Mouse (Mus musculus) lung, postnatal 14 days (tissue): ENCODE data around the gene AL732309.1.

ENCODE experiments used
- DNase-seq: peaks from one replicate; pipeline ENCODE4 v3.0.0; 2021

The AL732309.1 gene

DNA sequence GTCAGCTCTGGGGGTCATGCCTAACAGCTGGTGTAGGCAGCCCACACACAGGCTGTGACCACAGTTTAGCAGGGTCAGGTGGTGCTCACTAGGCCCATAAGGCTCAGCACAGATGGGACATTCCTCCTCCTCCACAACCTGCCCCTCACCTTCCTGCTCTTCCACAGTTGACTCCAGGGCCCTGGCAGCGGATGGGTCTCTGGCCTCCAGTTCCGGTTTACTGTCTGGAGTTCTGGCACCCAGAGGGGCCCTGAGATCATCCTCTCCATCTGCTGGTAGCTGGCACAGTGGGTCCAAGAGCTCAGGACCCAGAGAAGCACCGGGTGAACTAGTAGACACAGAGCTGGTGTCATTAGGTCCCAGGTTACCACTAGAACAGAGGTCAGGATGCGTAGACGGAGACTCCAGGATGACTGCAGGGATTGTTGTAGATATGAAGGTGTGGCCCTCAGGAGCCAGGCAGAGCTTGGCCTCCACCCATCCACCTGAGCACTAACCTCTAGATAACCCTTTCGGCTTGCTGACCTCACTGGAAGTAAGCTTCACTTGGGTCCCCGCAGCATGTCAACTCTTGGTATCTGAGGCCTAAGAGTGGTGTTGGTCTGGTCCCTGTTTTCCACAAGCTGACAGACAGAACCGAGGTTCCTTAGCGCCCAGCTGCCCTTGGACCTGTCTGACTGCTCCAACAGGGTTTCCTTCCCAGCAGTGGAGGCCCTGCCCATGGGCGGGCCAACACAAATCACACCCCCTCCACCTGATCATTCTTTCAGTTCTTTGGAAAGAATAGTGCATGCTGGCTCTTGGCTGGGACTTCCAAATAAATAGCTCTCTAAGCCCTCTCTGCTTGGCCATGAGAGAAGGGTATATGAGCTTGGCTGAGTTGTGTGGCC, at the start of gene AL732309.1:
AL732309.1 (minus strand) TSS at position 681 of the 890 bp plus-strand sequence.
- DNase-seq: no peak

DNA sequence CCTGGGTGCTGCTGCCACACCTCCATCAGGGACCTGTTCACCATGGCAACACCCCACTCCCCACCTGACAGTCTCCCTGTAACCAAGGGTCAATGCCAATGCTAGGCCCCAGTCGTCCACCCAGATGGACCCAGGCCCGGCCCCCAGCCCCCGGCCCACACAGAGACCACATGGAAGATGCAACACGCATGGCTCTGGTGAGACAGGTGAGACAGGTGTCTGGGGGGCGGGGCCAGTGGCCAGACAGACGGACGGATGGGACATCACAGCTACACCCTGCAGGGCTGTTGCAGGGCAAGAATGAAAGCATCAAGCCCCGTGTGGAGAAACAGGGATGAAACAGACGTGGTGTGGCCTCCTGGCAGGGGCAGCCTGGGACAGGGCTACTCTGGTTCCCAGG, 47.0 kb upstream of the AL732309.1 start:
- DNase-seq: no peak

- DNase-seq: peak; percentile 88
These were observed 46.2 kb upstream of the AL732309.1 start for GRCm38 (mm10) chr2:25292856-25293255.

DNA sequence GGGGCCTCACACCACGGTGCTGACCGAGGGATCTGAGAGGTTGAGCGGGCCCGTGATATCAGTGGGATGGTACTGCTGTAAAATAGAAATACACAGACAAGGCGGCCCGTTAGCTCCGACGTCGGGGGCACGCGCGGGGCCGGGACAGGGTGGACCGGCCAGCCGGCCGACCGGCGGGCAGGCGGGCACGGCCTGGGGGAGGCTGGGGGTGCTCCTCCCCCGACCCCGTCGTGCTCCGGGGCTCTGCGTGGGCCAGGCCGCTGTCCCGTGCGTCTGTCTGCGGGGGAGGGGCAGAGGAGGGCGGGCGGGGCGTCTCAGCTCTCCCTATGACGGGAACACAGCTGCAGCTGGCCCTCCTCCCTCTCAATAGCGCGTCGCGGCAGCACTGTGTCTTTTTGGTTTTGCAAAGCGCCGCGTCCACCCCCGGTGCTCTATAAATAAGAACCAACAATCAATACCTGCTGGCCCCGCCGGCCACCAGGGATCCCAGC, 45.4 kb upstream of the AL732309.1 start:
- DNase-seq: peak; percentile 44

- peak; percentile 15 for DNase-seq
These were observed 44.8 kb upstream of the AL732309.1 start for GRCm38 (mm10) chr2:25291184-25292053.

- peak; percentile 19 for DNase-seq
These were observed 44.1 kb upstream of the AL732309.1 start for GRCm38 (mm10) chr2:25290816-25291130.

- DNase-seq: peak; percentile 16
These were observed 43.6 kb upstream of the AL732309.1 start for GRCm38 (mm10) chr2:25290101-25290815.

GRCm38 (mm10) chr2:25289651-25290050, 43.0 kb upstream of the AL732309.1 start, which contains the start of gene Lrrc26:
Gene Lrrc26, plus strand, starts transcription at chr2:25289915.
- DNase-seq: peak; percentile 44

DNA sequence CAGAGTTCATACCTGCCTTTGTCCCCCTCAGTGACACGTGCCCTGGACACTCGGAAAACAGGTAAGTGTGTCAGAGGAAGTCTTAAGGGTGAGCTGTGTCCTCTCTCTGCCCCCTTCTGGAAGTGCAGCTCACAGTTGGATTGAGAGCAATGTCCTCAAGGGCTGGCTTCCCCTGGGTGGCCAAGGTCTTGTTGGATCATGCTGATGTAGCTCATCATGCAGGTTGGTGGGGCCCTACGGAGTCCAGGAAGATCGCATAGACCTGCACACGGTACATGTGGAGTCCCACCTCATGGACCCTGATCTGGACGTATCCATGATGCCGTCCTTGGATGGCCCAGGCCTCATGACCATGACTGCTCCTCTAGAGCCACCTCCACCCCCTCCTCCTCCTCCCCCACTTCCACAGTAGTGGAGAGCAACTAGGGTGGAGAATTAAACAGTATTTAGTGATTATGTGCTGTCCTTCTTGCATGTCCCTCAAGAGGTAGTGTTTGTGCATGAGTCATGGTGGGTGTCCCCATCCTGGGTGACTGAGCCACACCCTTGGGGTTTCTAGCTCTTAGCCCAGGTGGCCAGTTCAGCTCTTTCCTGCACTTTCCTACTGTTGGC, 42.2 kb upstream of the AL732309.1 start:
- DNase-seq: no peak

DNA sequence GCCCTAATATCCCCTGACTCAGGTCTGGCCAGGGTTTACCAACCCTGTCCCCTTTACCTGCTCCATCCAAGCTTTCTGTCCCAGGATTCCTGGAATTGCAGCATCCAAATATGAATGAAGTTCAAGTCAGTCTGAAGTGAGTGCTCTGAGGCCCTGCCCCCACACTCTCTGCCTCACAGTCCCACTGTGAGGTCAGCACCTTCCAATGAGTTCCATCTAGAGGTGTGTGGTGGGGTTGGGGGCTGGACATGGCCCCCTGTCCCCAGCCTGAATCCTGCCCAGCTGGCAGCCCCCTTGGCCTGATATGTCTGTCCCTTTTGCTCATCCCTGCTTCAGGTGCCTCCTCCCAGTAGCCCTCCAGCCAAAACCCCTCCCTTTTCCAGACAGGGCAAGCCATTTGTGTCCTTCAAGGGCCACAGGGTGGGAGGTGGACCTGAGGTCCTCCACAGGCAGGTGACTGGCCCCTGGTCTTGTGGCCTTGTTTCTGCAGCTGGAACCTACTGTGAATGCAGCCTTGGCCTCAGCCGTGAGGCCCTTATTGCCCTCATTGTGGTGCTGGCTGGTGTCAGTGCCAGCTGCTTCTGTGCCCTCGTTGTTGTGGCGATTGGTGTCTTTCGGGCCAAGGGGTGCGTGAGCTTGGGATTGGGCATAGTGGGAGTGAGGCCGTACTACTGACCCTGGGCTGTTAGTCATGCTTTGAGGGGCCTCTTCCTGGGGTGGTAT, 41.4 kb upstream of the AL732309.1 start, which contains the start of gene Tmem210:
Tmem210 (plus strand) TSS at position 219 of the 723 bp plus-strand sequence.
- no peak for DNase-seq

- DNase-seq: peak; percentile 58
These were observed 40.4 kb upstream of the AL732309.1 start for GRCm38 (mm10) chr2:25286837-25287636.

DNA sequence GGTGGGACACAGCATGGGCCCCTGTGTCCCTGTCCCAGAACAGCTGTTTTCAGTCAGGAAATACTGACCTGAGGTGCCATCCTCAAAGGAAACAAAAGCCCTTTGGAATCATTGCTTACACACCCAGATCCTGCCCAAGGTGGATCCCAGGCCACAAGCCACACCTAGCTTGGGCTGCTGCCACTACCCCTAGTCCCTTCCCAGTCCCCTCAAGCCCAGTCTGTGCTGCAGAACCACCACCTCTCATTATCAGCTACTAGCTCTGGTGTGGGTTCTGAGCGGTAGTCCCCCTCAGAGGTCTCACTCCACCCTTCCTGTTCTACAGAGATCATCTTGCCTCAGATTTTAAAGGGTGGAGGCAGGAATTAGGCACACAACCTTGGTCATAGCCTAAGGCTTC, 39.7 kb upstream of the AL732309.1 start:
- no peak for DNase-seq

DNA sequence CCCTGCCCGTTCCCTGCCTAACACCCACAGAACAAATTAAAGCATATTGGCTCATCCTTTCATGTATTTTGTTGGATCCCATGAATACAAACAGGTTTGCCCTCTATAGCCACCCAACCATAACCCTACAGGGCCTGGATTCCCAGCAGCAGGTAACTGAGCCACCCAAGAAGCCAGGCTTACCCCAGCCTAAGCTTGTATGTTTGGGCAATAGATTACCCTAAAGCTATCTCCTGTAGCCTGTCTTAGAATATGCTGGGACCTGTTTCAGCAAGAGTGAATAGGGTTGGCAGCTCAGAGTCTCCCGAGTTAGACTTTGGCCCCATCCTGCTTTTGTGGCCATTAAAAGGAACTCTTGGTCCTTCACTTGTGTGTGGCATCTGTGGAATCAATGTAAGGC, 38.9 kb upstream of the AL732309.1 start:
- no peak for DNase-seq

DNA sequence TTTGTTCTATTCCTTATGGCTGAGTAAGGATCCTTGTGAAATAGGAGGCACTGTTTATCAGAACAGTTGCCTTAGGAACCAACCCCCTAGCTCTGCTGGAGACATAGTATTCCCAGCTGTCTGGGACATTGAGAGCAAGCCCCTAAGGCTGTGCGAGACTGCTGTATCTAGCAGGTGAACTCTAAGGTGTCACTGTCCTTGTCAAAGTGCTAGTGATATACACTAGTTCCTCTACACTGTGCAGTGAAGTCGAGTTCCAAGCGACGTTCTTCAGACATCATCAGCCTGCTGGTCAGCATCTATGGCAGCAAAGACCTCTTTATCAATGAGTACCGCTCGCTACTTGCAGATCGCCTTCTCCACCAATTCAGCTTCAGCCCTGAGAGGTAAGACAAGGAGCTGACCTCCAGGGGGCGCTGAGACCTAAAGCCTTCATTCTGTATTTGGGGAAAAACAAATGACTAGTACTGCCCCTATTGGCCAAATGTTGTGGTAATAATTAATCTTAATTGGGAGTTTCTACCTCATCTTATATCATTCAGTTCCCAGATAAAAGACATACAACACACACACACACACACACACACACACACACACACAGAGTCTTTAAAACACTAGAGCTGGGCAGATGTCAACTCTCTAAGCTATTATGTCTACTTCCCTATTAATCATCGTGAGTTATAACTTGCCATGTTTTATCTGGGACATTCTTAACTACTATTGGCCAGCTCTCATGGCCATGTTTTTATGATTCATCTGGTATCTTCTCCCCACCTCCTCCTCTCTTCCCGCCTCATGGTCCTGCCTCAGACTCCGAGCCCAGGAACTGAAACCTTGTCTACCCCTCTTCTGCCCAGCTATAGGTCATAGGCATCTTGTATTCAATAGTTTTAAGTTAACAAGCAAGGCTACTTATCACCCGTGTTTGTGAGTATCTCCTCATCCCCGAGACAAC, 32.5 kb upstream of the AL732309.1 start:
- DNase-seq: peak; percentile 91

DNA sequence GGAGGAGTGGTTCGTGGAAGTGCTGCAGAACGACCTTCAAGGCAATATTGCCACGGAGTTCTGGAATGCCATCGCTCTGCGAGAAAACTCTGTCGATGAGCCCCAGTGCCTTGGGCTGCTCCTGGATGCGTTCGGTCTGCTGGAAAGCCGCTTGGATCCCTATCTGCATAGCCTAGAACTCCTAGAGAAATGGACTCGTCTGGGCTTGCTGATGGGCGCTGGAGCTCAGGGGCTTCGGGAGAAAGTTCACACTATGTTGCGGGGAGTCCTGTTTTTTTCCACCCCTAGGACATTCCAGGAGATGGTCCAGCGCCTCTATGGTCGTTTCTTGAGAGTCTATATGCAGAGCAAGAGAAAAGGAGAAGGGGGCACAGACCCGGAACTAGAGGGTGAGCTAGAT, 26.3 kb upstream of the AL732309.1 start:
- no peak for DNase-seq

DNA sequence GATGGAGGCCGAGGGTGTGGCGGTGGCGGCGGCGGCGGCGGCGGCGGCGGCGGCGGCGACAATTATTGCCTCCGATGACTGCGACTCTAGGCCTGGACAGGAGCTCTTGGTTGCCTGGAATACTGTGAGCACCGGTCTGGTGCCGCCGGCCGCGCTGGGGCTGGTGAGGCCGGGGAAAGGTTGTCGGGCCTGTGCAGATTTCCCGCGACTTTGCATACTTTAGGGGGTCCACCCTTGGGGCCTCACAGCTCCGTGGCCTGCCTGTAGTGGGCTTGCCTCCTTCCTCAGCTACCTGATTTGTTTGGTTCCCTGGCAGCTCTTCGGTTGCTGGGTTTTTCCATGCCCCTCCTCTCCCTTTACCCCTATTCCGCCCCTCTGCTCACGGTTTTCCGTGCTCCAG, 25.9 kb upstream of the AL732309.1 start:
- no peak for DNase-seq

DNA sequence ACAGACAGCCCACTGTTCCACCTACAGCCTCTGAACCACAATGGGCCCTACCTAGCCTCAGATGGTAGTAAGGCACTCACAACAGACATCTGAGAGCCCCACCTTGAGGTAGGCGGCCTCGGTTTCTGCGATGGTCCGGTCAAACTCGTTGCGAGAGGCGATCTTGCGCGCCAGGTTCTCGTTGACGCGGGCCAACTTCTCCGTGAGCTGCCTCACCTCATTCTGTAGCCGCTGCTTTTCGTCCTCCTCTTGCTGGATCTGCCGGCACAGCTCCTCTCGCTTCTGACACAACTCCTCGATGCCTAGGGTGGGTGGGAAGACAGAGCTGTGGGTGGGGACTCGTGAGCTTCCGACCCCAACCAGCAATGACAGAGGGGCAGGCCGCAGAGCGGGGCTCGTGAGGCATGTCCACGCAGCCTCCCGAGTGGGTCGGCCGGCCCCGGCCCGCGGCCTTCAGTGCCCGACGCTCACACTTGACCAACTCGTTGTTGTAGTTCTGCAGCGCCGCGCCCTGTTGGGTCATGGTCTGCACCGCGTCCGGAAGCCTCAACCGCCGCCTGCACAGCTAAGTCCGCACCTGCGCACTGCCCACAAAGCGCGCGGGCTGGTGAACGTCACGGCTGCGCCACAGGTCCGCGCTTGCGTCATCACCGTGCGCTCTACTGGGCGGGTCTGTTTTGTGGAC, 25.3 kb upstream of the AL732309.1 start, which contains the start of the genes Ssna1 and Anapc2:
Ssna1 (minus strand) TSS at position 612 of the 685 bp plus-strand sequence.
Anapc2 (plus strand) TSS at position 652 of the 685 bp plus-strand sequence.
- DNase-seq: peak; percentile 99

DNA sequence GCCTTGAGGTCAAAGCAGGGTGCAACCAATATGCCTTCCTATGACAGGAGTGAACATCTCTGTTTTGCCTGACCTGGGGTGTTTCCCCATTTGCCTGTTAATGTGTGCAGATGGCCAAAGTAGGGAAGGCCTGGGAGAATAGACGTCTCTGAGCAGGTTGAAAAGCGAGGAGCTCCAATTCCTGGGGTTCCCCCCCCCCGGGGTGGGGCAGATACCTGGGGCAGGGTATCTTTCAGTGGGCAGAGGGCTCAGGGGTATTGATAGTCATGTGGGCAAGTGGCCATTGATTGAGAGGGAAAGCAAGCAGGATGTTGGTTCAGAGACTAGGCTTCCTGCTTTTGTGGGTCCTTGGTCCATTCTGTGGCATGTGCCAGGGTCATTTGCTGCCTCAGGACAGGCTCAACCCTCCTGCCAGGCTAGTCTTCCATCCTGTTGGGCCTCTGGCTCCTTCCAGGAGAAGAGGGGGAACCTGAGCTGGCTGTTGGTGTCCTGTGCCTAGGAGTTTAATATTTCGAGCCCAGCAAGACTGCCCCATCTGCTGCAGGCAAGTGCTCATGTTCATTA, 21.2 kb upstream of the AL732309.1 start:
- DNase-seq: no peak
